In the genomic region with DNA sequence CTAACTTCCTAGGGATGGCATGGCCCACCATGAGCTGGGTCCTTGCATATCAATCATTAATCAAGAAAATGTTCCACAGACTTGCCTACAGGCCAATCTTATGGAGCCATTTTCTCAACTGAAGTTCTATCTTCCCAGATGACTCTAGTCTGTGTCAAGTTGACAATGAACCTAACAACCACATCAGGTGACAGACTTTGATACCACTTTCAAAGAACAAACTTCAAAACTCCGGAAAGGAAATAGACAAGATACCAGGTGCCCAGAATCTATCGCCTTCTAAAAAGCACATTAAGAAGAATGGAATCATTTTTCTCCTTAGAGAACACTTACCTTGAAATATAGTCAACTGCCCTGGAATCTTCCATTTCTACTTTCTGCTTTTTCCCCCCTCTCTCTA, we compare ENCODE assay signal across 20 mouse cellular contexts.
DNase-seq lines count a peak whose midpoint lies in the region; ATAC-seq and TF ChIP-seq lines count a peak whose summit lies in the region.
"Had no signal": no experiment of that assay in that cellular context is flagged by ENCODE, and none has a peak within 500 bp of the region (broad histone marks: within the 10 kb centered on the region; RNA-seq: fewer than 3 reads in every experiment).

No protein-coding gene starts in this region.

- 95% methylated on average over 2 of the region's 2 CpGs for WGBS in forebrain, postnatal 0 days

- peak overlapping the region; percentile 86 for H3K27ac ChIP-seq in embryonic fibroblast, embryonic 13.5 days (ENCODE audit: insufficient read depth, low read length)
- no peak overlapping the region for H3K27ac ChIP-seq in forebrain, postnatal 0 days (ENCODE audit: low read depth, low read length)
- H3K27ac ChIP-seq: gastrocnemius, adult 2 months; hindbrain, embryonic 12.5 days; hindbrain, embryonic 15.5 days had no signal

- peak; percentile 18 for DNase-seq in thymus, postnatal 0 days (ENCODE audit: low spot score)
- no peak for DNase-seq in thymus, adult 18-20 months
- DNase-seq in naive thymus-derived CD4-positive, alpha-beta T cell, adult 2 months (ENCODE audit: low read depth): peak; percentile 64
- no peak for DNase-seq in testis, postnatal 14 days (ENCODE audit: low spot score)
- no peak for DNase-seq in forebrain, postnatal 0 days
- DNase-seq: adrenal gland, postnatal 10 days; adrenal gland, postnatal 36 days; cerebellum, adult 18-20 months; cerebellum, adult 9-10 months; cerebellum, postnatal 14 days; gastrocnemius, adult 2 months; gastrocnemius, postnatal 14 days had no signal

- no peak overlapping the region for H3K9ac ChIP-seq in forebrain, postnatal 0 days
- H3K9ac ChIP-seq: hindbrain, embryonic 12.5 days; hindbrain, embryonic 15.5 days had no signal

- H3K4me1 ChIP-seq in embryonic fibroblast, embryonic 13.5 days (ENCODE audit: control insufficient read depth, insufficient read depth, low read length): peaks cover 18% of the 10 kb centered on the region
- H3K4me1 ChIP-seq in forebrain, postnatal 0 days (ENCODE audit: insufficient read depth): no peaks in the 10 kb centered on the region
- H3K4me1 ChIP-seq: hindbrain, embryonic 15.5 days had no signal

- TF ChIP-seq POLR2A in embryonic fibroblast, embryonic 13.5 days (IDR thresholded peaks at IDR 0.05; ENCODE audit: low read depth, low read length): no peak

- TF ChIP-seq CTCF in embryonic fibroblast, embryonic 13.5 days (IDR thresholded peaks at IDR 0.05; ENCODE audit: borderline replicate concordance, insufficient read depth, low read length): no peak
- no peak for TF ChIP-seq CTCF in forebrain, postnatal 0 days (IDR thresholded peaks at IDR 0.05; ENCODE audit: low read depth)

- no peak overlapping the region for H3K4me3 ChIP-seq in embryonic fibroblast, embryonic 13.5 days (ENCODE audit: insufficient read depth, low read length)
- no peak overlapping the region for H3K4me3 ChIP-seq in forebrain, postnatal 0 days (ENCODE audit: low read depth, low read length)
- H3K4me3 ChIP-seq: gastrocnemius, adult 2 months; hindbrain, embryonic 12.5 days; hindbrain, embryonic 15.5 days had no signal

- H3K4me2 ChIP-seq in forebrain, postnatal 0 days (ENCODE audit: low read depth): no peak overlapping the region
- H3K4me2 ChIP-seq: heart, embryonic 11.5 days; hindbrain, embryonic 12.5 days; hindbrain, embryonic 15.5 days had no signal

- no peaks in the 10 kb centered on the region for H3K36me3 ChIP-seq in forebrain, postnatal 0 days (ENCODE audit: insufficient read depth)
- H3K36me3 ChIP-seq: G1E; hindbrain, embryonic 12.5 days; hindbrain, embryonic 15.5 days had no signal

- H3K9me3 ChIP-seq in forebrain, postnatal 0 days (ENCODE audit: low read length): no peaks in the 10 kb centered on the region
- H3K9me3 ChIP-seq: hindbrain, embryonic 12.5 days; hindbrain, embryonic 15.5 days had no signal

- no peaks in the 10 kb centered on the region for H3K27me3 ChIP-seq in forebrain, postnatal 0 days (ENCODE audit: insufficient read depth, low read length)
- H3K27me3 ChIP-seq: CH12.LX; hindbrain, embryonic 12.5 days; hindbrain, embryonic 15.5 days; Patski had no signal

- ATAC-seq in forebrain, postnatal 0 days: no peak
- ATAC-seq: forebrain, embryonic 14.5 days had no signal

Comparison
In these comparisons a context has a peak if more than half of its experiments do, and no peak if none do; other contexts are left out.
1. DNase-seq: peak in thymus, postnatal 0 days (single experiment) and naive thymus-derived CD4-positive, alpha-beta T cell, adult 2 months (single experiment); none in thymus, adult 18-20 months (0 of 2), testis, postnatal 14 days (single experiment) and forebrain, postnatal 0 days (single experiment).